Comparison of ENCODE assay signal across 18 mouse cellular contexts in the genomic region with DNA sequence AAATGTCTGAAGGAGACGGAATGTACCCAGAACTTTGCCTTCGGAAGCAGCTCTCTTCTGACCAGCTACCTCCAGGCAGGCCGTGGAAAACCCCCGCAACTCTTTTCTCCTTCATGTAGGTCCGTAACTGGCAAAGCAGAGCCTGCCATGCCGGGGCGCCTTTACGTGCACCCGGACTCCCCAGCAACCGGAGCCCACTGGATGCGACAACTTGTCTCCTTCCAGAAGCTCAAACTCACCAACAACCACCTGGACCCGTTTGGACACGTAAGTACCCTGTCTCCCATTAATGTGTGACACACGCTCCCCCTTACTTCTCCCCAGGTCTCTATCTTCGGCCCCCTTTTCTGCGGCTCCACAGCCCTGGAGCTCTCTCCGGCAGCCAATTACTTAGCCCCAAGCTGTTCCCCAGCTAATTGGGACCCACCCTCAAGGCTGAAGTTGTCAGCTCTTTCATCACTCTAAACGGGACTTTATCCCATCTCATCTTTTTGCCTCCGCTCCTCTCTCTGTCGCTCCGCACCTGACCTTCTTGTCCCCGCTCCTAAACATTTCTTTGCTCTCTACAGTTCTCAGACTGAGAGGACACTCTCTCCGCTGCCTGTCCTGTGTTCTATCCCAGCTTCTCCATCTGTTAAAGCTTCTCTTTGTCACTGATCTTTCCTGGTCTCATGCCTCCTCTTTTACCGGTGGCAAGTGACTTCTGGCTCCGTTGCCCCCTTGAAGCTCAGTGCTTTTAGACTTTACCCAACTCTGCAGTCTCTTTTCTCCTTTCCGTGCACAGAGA. TPM values are rescaled to one million over a fixed set of nuclear protein-coding genes. Genes with fewer than 3 reads are reported as not detected.
DNase-seq lines count a peak whose midpoint lies in the region; ATAC-seq and TF ChIP-seq lines count a peak whose summit lies in the region.
"Had no signal": no experiment of that assay in that cellular context is flagged by ENCODE, and none has a peak within 500 bp of the region (broad histone marks: within the 10 kb centered on the region; RNA-seq: fewer than 3 reads in every experiment).

No protein-coding gene starts in this region.

- no peaks in the 10 kb centered on the region for H3K9me3 ChIP-seq in liver, embryonic 11.5 days (ENCODE audit: control insufficient read depth, low read length)
- no peaks in the 10 kb centered on the region for H3K9me3 ChIP-seq in liver, embryonic 12.5 days (replicated peaks)
- H3K9me3 ChIP-seq in E14TG2a.4 (ENCODE audit: low read length), result no peaks in the 10 kb centered on the region
- H3K9me3 ChIP-seq in limb, embryonic 11.5 days (ENCODE audit: control insufficient read depth, low read length), result no peaks in the 10 kb centered on the region
- H3K9me3 ChIP-seq: embryonic facial prominence, embryonic 13.5 days; forebrain, embryonic 12.5 days; liver, embryonic 15.5 days; midbrain, embryonic 12.5 days had no signal

- H3K27ac ChIP-seq in liver, embryonic 11.5 days (ENCODE audit: low read depth, low read length), result no peak overlapping the region
- no peak overlapping the region for H3K27ac ChIP-seq in liver, embryonic 12.5 days
- H3K27ac ChIP-seq in limb, embryonic 11.5 days (replicated peaks; ENCODE audit: low read depth, low read length), result peak overlapping the region; percentile 81
- H3K27ac ChIP-seq: embryonic facial prominence, embryonic 13.5 days; forebrain, embryonic 12.5 days; liver, embryonic 15.5 days; midbrain, embryonic 12.5 days had no signal

- H3K9ac ChIP-seq in liver, embryonic 11.5 days (ENCODE audit: low read depth, low read length), result no peak overlapping the region
- H3K9ac ChIP-seq in liver, embryonic 12.5 days, result no peak overlapping the region
- peak overlapping the region; percentile 81 for H3K9ac ChIP-seq in limb, embryonic 11.5 days (ENCODE audit: low read length)
- H3K9ac ChIP-seq: embryonic facial prominence, embryonic 13.5 days; forebrain, embryonic 12.5 days; liver, embryonic 15.5 days; midbrain, embryonic 12.5 days had no signal

- WGBS in liver, embryonic 11.5 days, result 10% methylated on average over 26 of the region's 26 CpGs
- 9% methylated on average over 26 of the region's 26 CpGs for WGBS in liver, embryonic 12.5 days (ENCODE audit: insufficient replicate concordance)
- 3% methylated on average over 26 of the region's 26 CpGs for WGBS in limb, embryonic 11.5 days

- peak; percentile 88 for DNase-seq in heart, adult 11 months
- DNase-seq in heart, adult 8-10 months (ENCODE audit: low spot score), result no peak
- no peak for DNase-seq in liver, embryonic 11.5 days (ENCODE audit: low spot score)
- DNase-seq in limb, embryonic 11.5 days (ENCODE audit: low spot score), result peak; percentile 60
- no peak for DNase-seq in gastrocnemius, adult 8-10 months (ENCODE audit: low spot score in 2 of 2)
- DNase-seq in adrenal gland, adult 18-20 months (ENCODE audit: low spot score in 2 of 2), result no peak
- DNase-seq: cerebellum, adult 18-20 months; thymus, adult 18-20 months had no signal

- TF ChIP-seq CTCF in E14TG2a.4 (conservative IDR thresholded peaks at IDR 0.05; ENCODE audit: low read length), result no peak

- no peaks in the 10 kb centered on the region for H3K36me3 ChIP-seq in liver, embryonic 11.5 days (ENCODE audit: control insufficient read depth, insufficient read depth, low read length)
- H3K36me3 ChIP-seq in liver, embryonic 12.5 days, result no peaks in the 10 kb centered on the region
- no peaks in the 10 kb centered on the region for H3K36me3 ChIP-seq in E14TG2a.4 (ENCODE audit: insufficient read depth, low read length)
- peaks cover 4% of the 10 kb centered on the region; the same call in 1 of the 2 replicates for H3K36me3 ChIP-seq in limb, embryonic 11.5 days (ENCODE audit: control insufficient read depth, insufficient read depth, low read length)
- H3K36me3 ChIP-seq: embryonic facial prominence, embryonic 13.5 days; forebrain, embryonic 12.5 days; liver, embryonic 15.5 days; midbrain, embryonic 12.5 days had no signal

- H3K4me3 ChIP-seq in liver, embryonic 11.5 days (ENCODE audit: low read depth, low read length), result no peak overlapping the region
- no peak overlapping the region for H3K4me3 ChIP-seq in liver, embryonic 12.5 days
- 0 out of 2 replicates have a peak overlapping the region, but pooled peaks have one; percentile 1 for H3K4me3 ChIP-seq in E14TG2a.4 (replicated peaks; ENCODE audit: low read length)
- peak overlapping the region; percentile 37 for H3K4me3 ChIP-seq in limb, embryonic 11.5 days (ENCODE audit: low read depth, low read length)
- H3K4me3 ChIP-seq: embryonic facial prominence, embryonic 13.5 days; forebrain, embryonic 12.5 days; liver, embryonic 15.5 days; midbrain, embryonic 12.5 days had no signal

- no peak for ATAC-seq in liver, embryonic 11.5 days (replicated peaks; ENCODE audit: low FRiP score)
- no peak for ATAC-seq in liver, embryonic 12.5 days
- ATAC-seq in limb, embryonic 11.5 days (ENCODE audit: insufficient number of reproducible peaks, low FRiP score, low TSS enrichment, low read depth), result no peak

- peaks cover 98% of the 10 kb centered on the region for H3K27me3 ChIP-seq in liver, embryonic 11.5 days (replicated peaks; ENCODE audit: control insufficient read depth, insufficient read depth, low read length)
- H3K27me3 ChIP-seq in liver, embryonic 12.5 days (replicated peaks), result peaks cover 99% of the 10 kb centered on the region
- peaks cover 98% of the 10 kb centered on the region for H3K27me3 ChIP-seq in E14TG2a.4 (ENCODE audit: insufficient read depth, low read length)
- peaks cover 57% of the 10 kb centered on the region for H3K27me3 ChIP-seq in limb, embryonic 11.5 days (ENCODE audit: control insufficient read depth, insufficient read depth, low read length)

- peak overlapping the region; percentile 22; the same call in 1 of the 2 replicates for H3K4me2 ChIP-seq in liver, embryonic 11.5 days
- no peak overlapping the region for H3K4me2 ChIP-seq in liver, embryonic 12.5 days
- peak overlapping the region; percentile 60 for H3K4me2 ChIP-seq in limb, embryonic 11.5 days (ENCODE audit: low read depth, severe bottlenecking)
- H3K4me2 ChIP-seq: embryonic facial prominence, embryonic 13.5 days; forebrain, embryonic 12.5 days; liver, embryonic 15.5 days; midbrain, embryonic 12.5 days had no signal

- H3K4me1 ChIP-seq in liver, embryonic 11.5 days (replicated peaks; ENCODE audit: control insufficient read depth, insufficient read depth, low read length), result no peaks in the 10 kb centered on the region
- H3K4me1 ChIP-seq in liver, embryonic 12.5 days, result 0 out of 2 replicates have a peak, but pooled peaks cover under 1% of the 10 kb centered on the region
- peaks cover 49% of the 10 kb centered on the region for H3K4me1 ChIP-seq in E14TG2a.4 (replicated peaks; ENCODE audit: low read depth, low read length)
- H3K4me1 ChIP-seq in limb, embryonic 11.5 days (ENCODE audit: control insufficient read depth, insufficient read depth, low read length), result peaks cover 13% of the 10 kb centered on the region
- H3K4me1 ChIP-seq: liver, embryonic 15.5 days had no signal

RNA-seq across cellular contexts. Expression of a gene that starts 9.4 kb away (rescaled TPM):
- total RNA-seq in heart, adult 8-10 months (2022), result 10 to 100 TPM; 22.5 to 44.9 (median 33.8) TPM
- 3.6 and 5.7 TPM in 2 replicates for polyA plus RNA-seq in liver, embryonic 11.5 days (2014; fragmentation: Nextera tagmentation; extraction: Ambion mirVana)
- polyA plus RNA-seq in liver, embryonic 12.5 days (2016; fragmentation: Nextera tagmentation; extraction: Ambion mirVana), result 0.27 and 0.83 TPM in 2 replicates
- 34.3 and 40.5 TPM in 2 replicates for polyA plus RNA-seq in limb, embryonic 11.5 days (2014; fragmentation: Nextera tagmentation; extraction: Ambion mirVana)
- under 1 TPM in 1 of 4 experiments, not detected in 3; 0.05 TPM for total RNA-seq in gastrocnemius, adult 8-10 months (2022)
- total RNA-seq in adrenal gland, adult 18-20 months (2021), result under 1 TPM; 0.07 to 0.80 TPM
- total RNA-seq: ES-E14; layer of hippocampus, adult 18-20 months; left cerebral cortex, adult 8-10 months had no signal
- polyA plus RNA-seq: kidney, embryonic 14.5 days had no signal

Comparison
In these comparisons a context has a peak if more than half of its experiments do, and no peak if none do; other contexts are left out.
1. DNase-seq: peak in heart, adult 11 months (single experiment) and limb, embryonic 11.5 days (single experiment); none in heart, adult 8-10 months (single experiment), liver, embryonic 11.5 days (single experiment), gastrocnemius, adult 8-10 months (0 of 2) and adrenal gland, adult 18-20 months (0 of 2).
2. H3K4me3 ChIP-seq: peak in E14TG2a.4 (single experiment) and limb, embryonic 11.5 days (single experiment); none in liver, embryonic 11.5 days (single experiment) and liver, embryonic 12.5 days (single experiment).
3. RNA of a gene that starts 9.4 kb away (total RNA-seq): 22.5 to 44.9 TPM in heart, adult 8-10 months; 0.07 to 0.80 TPM in adrenal gland, adult 18-20 months and 0.05 TPM in gastrocnemius, adult 8-10 months; every median in the first group is over 10 times any median in the second.